Mouse (Mus musculus): ENCODE measurements around the gene Iba57. TPM values are rescaled to one million over a fixed set of nuclear protein-coding genes. Genes with fewer than 3 reads are reported as not detected.

Iba57 gene
- polyA plus RNA-seq (2012; rRNA removed; ENCODE audit: low replicate concordance): 6.4 and 6.9 TPM in 2 replicates

GRCm38 (mm10) chr11:59163255-59164236 lies at the start of gene Iba57:
TSS of gene Iba57 (minus strand) at chr11:59163739.

DNA sequence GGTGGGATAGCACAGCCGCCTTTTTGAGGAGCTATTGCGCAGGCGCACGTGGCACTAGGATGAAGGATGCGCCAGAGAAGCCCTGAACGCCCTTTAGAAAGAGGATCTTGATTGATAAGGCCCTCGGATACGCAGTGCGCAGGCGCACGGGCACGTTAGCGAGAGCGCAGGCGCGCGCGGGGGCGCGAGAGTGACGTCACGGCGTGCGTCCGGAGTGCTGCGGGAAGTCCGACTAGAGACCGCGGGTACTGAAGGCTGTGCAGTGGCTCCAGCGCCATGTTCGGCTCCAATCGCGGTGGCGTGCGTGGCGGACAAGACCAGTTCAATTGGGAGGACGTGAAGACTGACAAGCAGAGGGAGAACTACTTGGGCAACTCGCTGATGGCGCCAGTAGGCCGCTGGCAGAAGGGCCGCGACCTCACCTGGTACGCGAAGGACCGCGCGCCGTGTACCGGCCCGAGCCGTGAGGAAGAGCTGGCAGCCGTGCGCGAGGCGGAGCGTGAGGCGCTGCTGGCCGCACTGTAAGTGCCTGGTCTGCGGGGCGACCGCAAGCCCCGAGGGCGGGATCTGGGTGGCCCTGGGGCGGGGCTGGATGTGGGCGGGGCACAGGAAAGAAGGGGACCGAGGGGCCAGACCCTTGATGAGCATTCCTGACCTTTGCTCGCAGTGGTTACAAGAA lies 44.8 kb upstream of the Iba57 start, which contains the start of gene 2310033P09Rik:
2310033P09Rik (plus strand) TSS at position 169 of the 679 bp plus-strand sequence.

GRCm38 (mm10) chr11:59202081-59202995 lies 38.8 kb upstream of the Iba57 start, which contains the start of gene Mrpl55:
TSS of gene Mrpl55 (plus strand) at chr11:59202486.

DNA sequence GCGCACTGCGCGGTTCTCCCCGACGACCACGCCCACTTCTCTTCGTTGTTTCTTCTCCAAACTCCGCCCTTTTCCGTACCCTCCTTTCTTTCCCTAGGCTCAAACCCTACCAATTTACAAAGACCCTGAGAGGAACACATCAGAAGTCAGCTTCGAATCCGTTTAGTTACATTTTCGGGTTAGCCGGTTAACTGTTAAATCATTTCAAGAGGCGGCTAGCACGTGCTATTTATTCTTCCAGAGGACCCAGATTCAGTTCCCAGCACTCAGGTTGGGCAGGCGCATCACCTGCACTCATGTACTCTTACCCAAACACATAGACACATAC lies 28.5 kb upstream of the Iba57 start, which contains the start of gene Guk1:
Guk1 (minus strand) TSS at position 154 of the 328 bp plus-strand sequence.

DNA sequence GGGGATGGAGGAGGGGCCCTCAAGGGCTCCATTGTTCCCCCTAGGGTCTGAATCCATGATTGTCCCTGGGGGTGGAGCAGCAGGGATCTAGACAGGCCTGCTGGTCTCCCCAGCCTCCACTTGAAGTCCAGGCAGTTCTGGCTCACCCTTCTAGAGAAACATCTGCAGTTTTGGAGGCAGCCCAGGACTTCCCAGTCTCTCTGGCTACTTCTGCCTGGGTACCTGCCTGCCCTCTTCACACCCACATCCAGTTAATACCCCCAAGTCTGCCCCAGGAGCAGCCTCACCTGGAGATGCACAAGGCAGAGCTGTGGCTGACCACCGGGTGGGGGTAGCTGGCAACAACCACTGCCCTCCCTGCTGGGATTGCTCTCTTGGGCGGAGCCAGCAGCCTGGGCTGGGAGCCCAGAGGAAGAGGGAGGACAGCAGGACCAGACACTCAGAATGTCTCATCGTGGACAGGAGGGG lies 19.4 kb upstream of the Iba57 start, which contains the start of gene Gjc2:
Gjc2 (minus strand) TSS at position 350 of the 468 bp plus-strand sequence.

DNA sequence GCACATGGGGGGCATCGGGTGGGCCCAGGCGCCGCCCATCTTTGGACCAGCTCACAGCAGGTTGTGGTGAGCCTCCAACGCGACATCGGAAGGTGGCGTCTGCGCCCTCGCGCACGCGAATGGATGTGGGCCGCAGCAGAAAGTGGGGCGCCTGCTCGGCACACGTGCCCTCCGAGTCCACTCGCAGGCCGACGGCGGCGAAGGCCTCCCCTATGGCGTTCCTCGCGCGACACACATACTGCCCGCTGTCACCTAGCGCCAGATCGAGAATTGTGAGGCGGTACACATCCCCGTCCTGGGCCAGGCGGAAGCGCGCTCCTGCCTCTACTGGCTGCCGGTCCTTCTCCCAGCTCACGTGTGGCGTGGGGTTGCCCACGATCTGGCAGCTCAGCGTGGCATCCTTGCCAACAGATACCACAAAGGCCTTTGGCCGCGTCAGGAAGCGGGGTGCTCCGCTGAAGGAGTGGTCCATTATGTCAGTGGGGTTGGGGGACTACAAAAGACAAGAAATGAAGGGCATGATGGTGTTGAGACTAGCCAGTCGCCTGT lies 27.6 kb downstream of the Iba57 start, which contains the start of gene Obscn:
Obscn (minus strand) TSS at position 499 of the 549 bp plus-strand sequence.

Other genes starting within 250 kb of the Iba57 start
- not detected in 2 replicates for gene Btnl10, start 245.8 kb downstream of the Iba57 start, polyA plus RNA-seq (2012; rRNA removed; ENCODE audit: low replicate concordance)
- gene Rnf187, start 224.8 kb downstream of the Iba57 start, polyA plus RNA-seq (2012; rRNA removed; ENCODE audit: low replicate concordance): 169 and 254 TPM in 2 replicates
- 0.99 and 6.7 TPM in 2 replicates for gene Hist3h2ba, start 214.8 kb downstream of the Iba57 start, polyA plus RNA-seq (2012; rRNA removed; ENCODE audit: low replicate concordance)
- gene Hist3h2a, start 209.1 kb downstream of the Iba57 start, polyA plus RNA-seq (2012; rRNA removed; ENCODE audit: low replicate concordance): 13.4 and 31.4 TPM in 2 replicates
- 0.36 and 0.82 TPM in 2 replicates for gene Trim17, start 209.1 kb downstream of the Iba57 start, polyA plus RNA-seq (2012; rRNA removed; ENCODE audit: low replicate concordance)
- 18.3 and 30.5 TPM in 2 replicates for gene Trim11, start 185.6 kb downstream of the Iba57 start, polyA plus RNA-seq (2012; rRNA removed; ENCODE audit: low replicate concordance)
- 0.06 and 0.53 TPM in 2 replicates for gene Obscn, start 27.3 kb downstream of the Iba57 start, polyA plus RNA-seq (2012; rRNA removed; ENCODE audit: low replicate concordance)
- gene Gjc2, start 19.5 kb upstream of the Iba57 start, polyA plus RNA-seq (2012; rRNA removed; ENCODE audit: low replicate concordance): 1.4 and 11.8 TPM in 2 replicates
- 110 and 125 TPM in 2 replicates for gene Guk1, start 28.5 kb upstream of the Iba57 start, polyA plus RNA-seq (2012; rRNA removed; ENCODE audit: low replicate concordance)
- gene Mrpl55, start 38.7 kb upstream of the Iba57 start, polyA plus RNA-seq (2012; rRNA removed; ENCODE audit: low replicate concordance): 50.4 and 64.6 TPM in 2 replicates
- 19.8 and 24.9 TPM in 2 replicates for gene 2310033P09Rik, start 44.6 kb upstream of the Iba57 start, polyA plus RNA-seq (2012; rRNA removed; ENCODE audit: low replicate concordance)
- gene Arf1, start 64.5 kb upstream of the Iba57 start, polyA plus RNA-seq (2012; rRNA removed; ENCODE audit: low replicate concordance): 464 and 557 TPM in 2 replicates
- gene Wnt3a, start 127.0 kb upstream of the Iba57 start, polyA plus RNA-seq (2012; rRNA removed; ENCODE audit: low replicate concordance): not detected in 2 replicates
- gene Wnt9a, start 143.2 kb upstream of the Iba57 start, polyA plus RNA-seq (2012; rRNA removed; ENCODE audit: low replicate concordance): 4.1 and 24.2 TPM in 2 replicates
- 0.22 TPM in 1 of 2 replicates, not detected in the other for gene Prss38, start 211.9 kb upstream of the Iba57 start, polyA plus RNA-seq (2012; rRNA removed; ENCODE audit: low replicate concordance)